Mouse (Mus musculus) heart, embryonic 11.5 days (tissue): Measurements from ENCODE around the gene Prpf31. TPM values are rescaled to one million over a fixed set of nuclear protein-coding genes. Genes with fewer than 3 reads are reported as not detected.

Source experiments
- ATAC-seq: fragments of 200-750 bp; cut with Nextera tagmentation; replicated peaks from 2 replicates; pipeline ENCODE4 v1.8.0; 2017; ENCODE audit warnings: moderate library complexity; ENCODE audit not compliant: insufficient number of reproducible peaks, low FRiP score, low TSS enrichment
- H3K27ac ChIP-seq: fragments of 300-500 bp; sonication (generic); 2 replicates; pipeline ENCODE4 v1.5.1; 2014; ENCODE audit warnings: mild to moderate bottlenecking, low read depth, low read length
- H3K27me3 ChIP-seq: fragments of 300-500 bp; sonication (generic); 2 replicates; pipeline ENCODE4 v1.6.1; 2014; ENCODE audit warnings: mild to moderate bottlenecking, low read length, mixed read lengths; ENCODE audit not compliant: control insufficient read depth, insufficient read depth
- H3K36me3 ChIP-seq: fragments of 300-500 bp; sonication (generic); 2 replicates; pipeline ENCODE4 v1.6.1; 2014; ENCODE audit warnings: mild to moderate bottlenecking, low read length, moderate library complexity, mixed read lengths; ENCODE audit not compliant: control insufficient read depth, insufficient read depth
- H3K4me1 ChIP-seq: fragments of 300-500 bp; sonication (generic); 2 replicates; pipeline ENCODE4 v1.6.1; 2014; ENCODE audit warnings: low read length; ENCODE audit not compliant: control insufficient read depth, insufficient read depth
- H3K4me2 ChIP-seq: fragments of 300-500 bp; sonication (generic); 2 replicates; pipeline ENCODE4 v1.6.1; 2014; ENCODE audit warnings: mild to moderate bottlenecking, moderate library complexity
- H3K4me3 ChIP-seq: fragments of 300-500 bp; sonication (generic); 2 replicates; pipeline ENCODE4 v1.5.1; 2014; ENCODE audit warnings: low read depth, low read length
- H3K9ac ChIP-seq: fragments of 300-500 bp; sonication (generic); 2 replicates; pipeline ENCODE4 v1.6.1; 2014; ENCODE audit warnings: mild to moderate bottlenecking, low read depth, low read length, moderate library complexity
- H3K9me3 ChIP-seq: fragments of 300-500 bp; sonication (generic); replicated peaks from 2 replicates; pipeline ENCODE4 v1.6.1; 2016; ENCODE audit warnings: low read length; ENCODE audit not compliant: control insufficient read depth
- WGBS: fragments of 180-500 bp; shearing (Covaris S2); extraction: QIAGEN DNeasy Blood & Tissue Kit; methylation state at CpG from one replicate; pipeline ENCODE4 v1.1.7; 2014; ENCODE audit not compliant: insufficient replicate concordance; 5-methylcytosine and 5-hydroxymethylcytosine counted together
- microRNA-seq: library from miRNA; unstranded; fragments of <30 nt; microRNA quantifications from one replicate; pipeline ENCODE4, GENCODE M21; 2016; ENCODE audit warnings: borderline number of aligned reads
- polyA plus RNA-seq: library from polyadenylated mRNA; unstranded; fragments of >200 nt; fragmentation: Nextera tagmentation; extraction: Ambion mirVana; gene quantifications from 2 replicates; pipeline ENCODE4 v1.2.1, GENCODE M21; 2014

Prpf31 gene
- polyA plus RNA-seq, 1 experiment from 2014 or later, result 67.6 TPM

DNA sequence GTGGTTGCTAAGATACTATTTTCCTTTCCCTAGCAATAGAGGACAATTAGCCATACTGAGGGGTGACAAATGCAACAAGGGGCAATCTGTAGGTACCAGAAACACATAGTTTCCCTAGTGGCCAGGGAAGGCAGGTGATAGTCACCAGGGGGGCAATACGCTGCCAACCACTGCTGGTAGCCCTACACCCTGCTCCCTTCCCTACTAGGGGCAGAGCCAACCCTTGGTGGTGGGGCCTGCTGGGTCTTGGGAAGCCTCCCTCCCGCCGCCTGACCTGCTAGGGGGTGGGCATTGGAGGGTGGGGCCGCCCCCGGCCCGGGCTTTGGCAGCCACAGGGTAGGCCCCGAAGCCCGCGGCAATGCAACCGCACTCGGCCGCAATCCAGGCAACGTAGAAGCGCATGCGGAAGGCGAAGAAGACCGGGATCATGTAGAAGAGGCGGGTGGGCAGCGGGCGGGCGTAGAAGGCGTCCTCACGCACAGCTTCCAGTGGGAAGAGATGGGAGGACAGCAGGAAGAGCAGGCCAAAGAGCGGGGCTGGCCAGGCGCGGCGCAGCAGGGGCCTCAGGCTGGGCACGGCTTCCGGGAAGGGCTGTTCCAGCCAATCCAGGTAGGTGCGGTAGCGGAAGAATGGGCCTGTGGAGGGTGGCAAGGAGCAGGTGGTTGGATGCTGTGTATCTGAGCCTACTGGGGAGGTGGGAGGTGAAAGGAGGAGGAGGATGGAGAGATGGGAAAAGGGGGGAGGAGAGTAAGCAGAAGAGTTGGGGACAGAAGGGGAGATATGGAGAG, 55.8 kb downstream of the Prpf31 start:
- H3K4me3 ChIP-seq, result no peak overlapping the region
- ATAC-seq, result no peak
- no peak overlapping the region for H3K4me2 ChIP-seq
- no peaks in the 10 kb centered on the region for H3K4me1 ChIP-seq
- WGBS, result 77% methylated on average over 31 of the region's 31 CpGs
- H3K9me3 ChIP-seq, result no peaks in the 10 kb centered on the region
- H3K9ac ChIP-seq, result no peak overlapping the region
- H3K36me3 ChIP-seq, result peaks cover 14% of the 10 kb centered on the region
- no peak overlapping the region for H3K27ac ChIP-seq
- H3K27me3 ChIP-seq, result no peaks in the 10 kb centered on the region

DNA sequence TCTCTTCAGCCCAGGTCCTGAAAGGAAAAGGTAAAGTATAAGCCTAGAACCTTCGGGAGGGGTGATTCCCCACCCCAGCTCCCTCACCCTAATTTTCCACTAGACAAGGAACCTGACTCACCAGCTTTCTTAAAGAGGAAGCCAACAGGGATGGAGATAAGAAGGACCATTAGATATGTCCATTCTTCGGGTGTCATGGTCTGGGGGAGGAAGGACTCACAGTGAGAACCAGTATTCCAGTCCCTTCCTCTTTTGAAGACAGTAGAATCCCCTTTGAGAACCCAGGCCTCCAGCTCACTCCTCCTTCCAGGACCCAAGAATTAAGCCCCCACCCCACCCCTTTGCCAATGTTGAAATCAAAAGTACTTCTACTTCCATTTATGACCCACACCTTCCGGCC, 62.1 kb downstream of the Prpf31 start:
- peak overlapping the region; percentile 96 for H3K4me2 ChIP-seq
- WGBS, result 29% methylated on average over 3 of the region's 3 CpGs
- ATAC-seq, result no peak

More for the DNA sequence above, 62.1 kb downstream of the Prpf31 start:
- no peaks in the 10 kb centered on the region for H3K27me3 ChIP-seq
- H3K9ac ChIP-seq, result peak overlapping the region; percentile 85
- H3K9me3 ChIP-seq, result no peaks in the 10 kb centered on the region
- peaks cover 12% of the 10 kb centered on the region for H3K4me1 ChIP-seq
- H3K36me3 ChIP-seq, result peaks cover 3% of the 10 kb centered on the region; the same call in 1 of the 2 replicates
- H3K4me3 ChIP-seq, result peak overlapping the region; percentile 78
- no peak overlapping the region for H3K27ac ChIP-seq

Small RNAs within 50 kb of the gene (microRNA-seq; reads per million reads assigned to microRNA genes)
- gene Gm25100 (not detected), gene Mir3572 (2.6 reads per million, percentile 30 among the genes with 10 or more reads in this experiment)

Other genes starting within 250 kb of the Prpf31 start
- 1.7 and 1.8 TPM in 2 replicates for gene Cacng8, start 239.3 kb upstream of the Prpf31 start, polyA plus RNA-seq
- 18.3 and 19.0 TPM in 2 replicates for gene Cacng6, start 205.8 kb upstream of the Prpf31 start, polyA plus RNA-seq
- not detected in 2 replicates for gene Tarm1, start 127.4 kb upstream of the Prpf31 start, polyA plus RNA-seq
- 0.21 and 0.56 TPM in 2 replicates for gene Oscar, start 13.8 kb upstream of the Prpf31 start, polyA plus RNA-seq
- 621 and 642 TPM in 2 replicates for gene Ndufa3, start 12.6 kb upstream of the Prpf31 start, polyA plus RNA-seq
- gene Tfpt, start 56 bp upstream of the Prpf31 start, polyA plus RNA-seq, result 17.8 and 20.0 TPM in 2 replicates
- gene Cnot3, start 15.3 kb downstream of the Prpf31 start, polyA plus RNA-seq, result 42.2 and 43.5 TPM in 2 replicates
- 16.3 and 16.6 TPM in 2 replicates for gene Leng1, start 35.9 kb downstream of the Prpf31 start, polyA plus RNA-seq
- gene Tmc4, start 47.6 kb downstream of the Prpf31 start, polyA plus RNA-seq, result 5.7 and 6.2 TPM in 2 replicates
- 173 and 197 TPM in 2 replicates for gene Tsen34, start 62.9 kb downstream of the Prpf31 start, polyA plus RNA-seq
- 23.9 and 30.2 TPM in 2 replicates for gene Mboat7, start 63.5 kb downstream of the Prpf31 start, polyA plus RNA-seq
- 925 and 966 TPM in 2 replicates for gene Rps9, start 74.0 kb downstream of the Prpf31 start, polyA plus RNA-seq
- 0.06 and 0.07 TPM in 2 replicates for gene Pirb, start 90.4 kb downstream of the Prpf31 start, polyA plus RNA-seq
- gene Gm15448, start 195.7 kb downstream of the Prpf31 start, polyA plus RNA-seq, result not detected in 2 replicates
- gene Pira2, start 215.1 kb downstream of the Prpf31 start, polyA plus RNA-seq, result not detected in 2 replicates